Mouse (Mus musculus) urinary bladder, postnatal 4 days (tissue): ENCODE data around the gene Clcn2.
A peak's percentile ranks its signal among the peaks of the same experiment; 100 is the strongest.

Source experiments
- DNase-seq, 2 experiments: peaks; one replicate each; pipeline ENCODE4 v3.0.0; 2021 to 2022; ENCODE audit warnings: low spot score in 2 of 2

Clcn2 gene

GRCm38 (mm10) chr16:20722736-20723135 lies 5.2 kb upstream of the Clcn2 start:
- no peak for DNase-seq

GRCm38 (mm10) chr16:20721808-20722207 lies 4.3 kb upstream of the Clcn2 start:
- no peak for DNase-seq

DNA sequence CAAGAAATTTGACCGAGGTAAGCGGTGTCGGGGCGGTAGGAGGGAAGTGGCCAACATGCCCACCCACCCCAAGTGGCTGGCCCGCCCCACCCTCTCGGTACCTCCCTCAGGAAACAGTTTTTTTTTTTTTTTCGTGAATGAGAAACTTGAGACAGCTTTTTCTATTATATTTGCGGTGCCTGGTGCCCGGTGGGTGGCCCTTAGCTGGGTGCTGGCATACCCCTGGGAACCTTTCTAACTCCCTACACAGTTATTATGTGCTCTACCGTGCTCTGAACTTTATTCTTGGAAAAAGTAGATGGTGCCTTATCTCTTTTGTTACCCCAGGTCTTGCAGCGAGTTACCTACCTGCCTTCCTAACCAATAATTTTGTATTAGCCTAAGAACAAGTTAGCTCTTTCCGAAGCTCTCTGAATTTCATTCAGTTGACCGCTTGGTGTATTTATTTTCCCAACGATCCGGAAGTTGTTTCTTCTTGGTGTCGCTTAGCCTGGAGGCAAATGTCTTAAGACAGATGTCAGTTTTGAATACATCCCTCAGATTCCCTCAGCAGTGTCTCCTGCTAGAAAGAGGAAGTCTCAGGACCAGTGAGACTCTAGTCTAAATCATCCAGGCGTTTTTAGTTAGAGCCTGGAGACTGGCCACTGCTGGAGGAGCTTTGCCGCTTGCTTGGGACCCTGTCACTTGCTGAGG lies 578 bp upstream of the Clcn2 start:
- no peak for DNase-seq

DNA sequence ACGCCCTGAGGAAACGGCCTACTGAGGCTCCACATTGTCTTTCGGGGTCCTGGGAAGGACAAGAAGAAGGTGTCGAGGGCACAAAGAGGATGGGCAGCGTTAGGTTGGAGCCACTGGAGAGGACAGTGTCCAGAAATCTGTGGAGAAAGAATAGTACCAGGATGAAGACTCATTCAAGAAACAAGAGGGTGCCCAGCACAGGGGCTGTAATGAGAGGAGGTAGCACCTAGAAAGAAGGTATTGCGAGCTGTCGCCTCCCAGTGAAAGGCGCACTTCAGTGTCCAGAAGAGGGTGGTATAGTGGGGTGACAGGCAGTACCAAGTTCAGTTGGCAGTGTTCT lies 735 bp downstream of the Clcn2 start:
- no peak for DNase-seq

- DNase-seq = peak; percentile 75 to 82
Measured at GRCm38 (mm10) chr16:20715976-20716840, 1.3 kb downstream of the Clcn2 start.

- no peak for DNase-seq
Measured at GRCm38 (mm10) chr16:20715566-20715965, 2.0 kb downstream of the Clcn2 start.

DNA sequence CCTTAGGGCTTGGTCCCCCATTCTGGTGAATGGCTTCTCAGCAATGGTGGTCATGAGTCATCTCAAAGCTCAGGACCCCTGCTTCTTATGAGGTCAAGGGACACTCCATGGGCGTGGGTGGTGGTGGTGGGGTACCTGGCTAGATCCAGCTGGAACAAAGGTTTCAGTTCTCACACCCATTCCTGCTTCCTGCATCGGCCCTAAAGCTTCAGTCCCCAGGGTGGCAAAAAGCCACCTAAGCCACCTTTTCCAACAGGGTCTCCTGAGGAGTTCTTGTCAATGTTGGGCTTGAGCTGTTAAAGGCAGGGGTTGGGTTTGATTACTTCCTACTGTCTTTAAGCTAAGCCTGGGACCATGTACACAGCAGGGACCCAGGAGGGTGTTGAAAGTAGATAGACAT lies 2.4 kb downstream of the Clcn2 start:
- no peak for DNase-seq

DNA sequence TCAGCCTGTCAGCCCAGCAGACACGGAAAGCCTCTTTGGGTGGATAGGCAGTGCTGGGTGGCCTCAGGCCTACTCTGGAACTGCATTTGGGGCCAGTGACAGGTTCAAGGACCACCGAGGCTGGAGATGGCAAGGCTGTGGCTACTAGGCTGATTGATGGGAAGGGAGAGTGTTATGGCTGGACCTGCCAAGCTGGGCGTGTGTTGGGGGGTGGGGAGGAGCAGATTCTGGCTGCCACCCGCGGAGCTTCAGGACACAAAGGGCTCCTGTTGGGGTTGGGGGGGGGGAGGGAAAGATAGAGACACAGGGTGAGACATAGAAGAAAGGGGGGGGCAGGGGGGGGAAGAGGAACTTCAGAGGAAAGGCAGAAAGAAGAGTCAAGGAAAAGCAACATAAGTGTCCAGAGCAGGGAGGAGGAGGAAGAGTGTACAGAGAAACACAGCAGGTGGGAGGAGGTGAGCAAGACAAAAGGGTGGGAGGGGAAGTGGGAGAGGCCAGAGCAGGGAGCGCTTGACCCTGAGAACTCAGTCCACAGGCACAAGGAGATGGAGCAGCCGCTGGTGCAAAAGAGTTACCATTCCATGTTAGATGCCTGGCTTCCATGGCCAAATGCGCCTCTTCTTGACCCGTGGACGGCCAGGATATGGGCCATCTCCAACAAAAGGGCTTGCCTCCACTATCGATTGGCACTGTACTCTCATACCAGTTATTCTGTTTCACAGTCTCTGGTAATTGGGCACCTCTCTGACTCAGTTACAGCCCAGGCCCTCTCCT lies 3.1 kb downstream of the Clcn2 start:
- DNase-seq = no peak

DNA sequence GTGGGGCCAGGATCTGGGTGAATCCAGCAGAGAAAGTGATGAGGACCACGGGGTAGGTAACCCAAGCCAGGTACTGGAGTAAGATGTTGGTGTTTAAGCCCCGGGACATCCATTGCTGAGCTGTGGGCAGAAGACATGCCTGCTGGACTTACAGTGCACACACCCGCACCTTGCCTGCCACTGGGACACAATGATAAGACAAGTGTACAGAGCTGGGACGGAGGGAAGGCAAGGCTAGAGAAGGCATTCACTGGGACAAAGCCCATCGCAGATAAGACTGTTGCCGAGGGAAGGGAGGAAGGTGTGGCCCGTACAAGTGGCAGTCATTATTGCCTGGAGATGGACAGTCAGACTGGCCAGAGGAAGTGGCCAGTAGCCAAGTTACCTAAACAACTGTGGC lies 4.7 kb downstream of the Clcn2 start:
- no peak for DNase-seq

DNA sequence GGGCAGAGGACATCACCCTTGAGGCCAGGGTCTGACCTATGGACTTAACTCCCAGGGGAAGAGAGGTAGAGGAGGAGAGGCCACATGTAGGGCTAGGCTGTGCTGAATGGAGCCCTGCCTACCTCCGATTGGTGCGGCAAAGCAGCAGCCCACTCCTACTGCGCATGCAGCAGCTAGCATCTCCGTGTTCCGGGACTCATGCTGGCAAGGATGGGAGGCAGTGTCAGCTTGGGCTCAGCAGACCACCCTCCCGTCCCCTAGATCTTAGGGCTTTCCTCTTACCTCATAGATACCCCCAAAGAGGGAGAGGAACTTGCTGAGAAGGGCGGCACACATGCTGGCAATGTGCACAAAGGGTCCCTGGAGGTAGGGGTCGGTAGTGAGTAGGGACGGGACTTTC lies 5.4 kb downstream of the Clcn2 start:
- no peak for DNase-seq

DNA sequence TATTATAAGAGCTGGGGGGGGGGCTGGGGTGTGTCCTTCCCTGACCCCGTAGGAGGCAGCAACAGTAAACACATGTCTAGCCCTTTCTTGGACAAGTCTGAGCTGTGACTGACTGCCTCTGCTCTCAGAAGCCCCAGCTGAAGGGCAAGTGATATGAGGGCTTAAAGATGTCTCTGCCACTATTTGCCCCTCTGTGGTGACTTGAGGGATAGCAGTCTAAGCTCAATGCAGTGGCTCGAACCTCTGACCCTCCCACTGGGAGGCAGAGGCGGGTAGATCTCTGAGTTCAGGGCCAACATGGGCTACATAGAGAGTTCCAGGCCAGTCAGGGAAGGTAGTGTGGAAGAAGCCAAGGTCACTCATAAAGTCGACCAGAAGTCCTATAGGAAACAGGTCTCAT lies 6.7 kb downstream of the Clcn2 start:
- no peak for DNase-seq

DNA sequence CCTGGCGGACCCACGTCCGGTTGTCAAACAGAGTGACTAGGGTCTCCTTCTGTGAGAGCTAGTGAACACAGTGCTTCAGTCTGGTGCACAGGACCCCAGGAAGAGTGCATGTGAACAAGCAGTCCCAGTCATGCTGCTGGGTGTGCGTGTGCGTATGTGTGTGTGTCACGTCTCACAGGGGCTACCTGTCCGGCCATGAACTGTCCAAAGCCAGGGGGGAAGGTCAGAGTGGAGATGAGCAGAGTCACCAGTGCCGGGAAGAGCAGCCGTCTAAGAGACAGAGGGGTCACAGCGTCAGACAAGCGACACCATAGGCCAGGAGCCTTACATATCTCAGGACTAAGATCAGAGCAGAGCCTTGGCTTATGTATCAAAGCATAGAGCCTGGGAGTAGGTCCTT lies 7.2 kb downstream of the Clcn2 start:
- DNase-seq = no peak

DNA sequence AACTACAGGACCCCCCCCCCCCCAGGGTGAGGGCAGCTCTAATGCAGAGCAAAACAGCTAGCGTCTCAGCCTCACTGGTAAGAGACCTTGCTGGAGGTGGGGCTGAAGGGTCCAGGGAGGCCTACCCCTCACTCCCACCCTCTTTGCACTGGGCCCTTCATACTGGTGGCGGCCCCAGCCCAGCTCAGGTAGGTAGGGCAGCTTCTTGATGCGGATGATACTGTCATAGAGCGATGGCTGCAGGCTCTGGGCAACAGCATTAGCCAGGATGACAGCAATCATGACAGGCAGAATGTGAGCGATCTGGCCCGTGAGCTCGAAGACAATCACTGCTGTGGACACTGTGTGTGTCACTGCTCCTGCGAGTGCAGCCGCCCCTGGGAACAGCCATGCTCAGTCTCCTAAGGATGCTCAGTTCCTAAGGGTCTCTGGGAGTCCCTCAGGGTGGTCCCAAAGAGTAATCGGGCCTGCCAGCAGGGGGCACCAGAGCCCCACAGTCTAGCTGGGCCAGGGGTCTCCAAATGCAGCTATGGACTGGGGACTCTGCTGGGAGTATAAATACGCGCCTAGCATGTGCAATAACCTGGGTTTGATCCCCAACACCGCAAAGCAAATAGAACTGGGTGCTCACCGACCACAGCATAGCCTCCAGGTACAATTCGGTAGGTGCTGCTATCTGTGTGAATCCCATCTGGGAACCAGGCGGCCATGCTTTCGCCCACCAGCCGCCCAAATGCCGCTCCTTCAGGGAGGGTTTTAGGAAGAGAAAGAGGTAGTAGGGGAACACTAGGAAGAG lies 8.4 kb downstream of the Clcn2 start:
- no peak for DNase-seq

DNA sequence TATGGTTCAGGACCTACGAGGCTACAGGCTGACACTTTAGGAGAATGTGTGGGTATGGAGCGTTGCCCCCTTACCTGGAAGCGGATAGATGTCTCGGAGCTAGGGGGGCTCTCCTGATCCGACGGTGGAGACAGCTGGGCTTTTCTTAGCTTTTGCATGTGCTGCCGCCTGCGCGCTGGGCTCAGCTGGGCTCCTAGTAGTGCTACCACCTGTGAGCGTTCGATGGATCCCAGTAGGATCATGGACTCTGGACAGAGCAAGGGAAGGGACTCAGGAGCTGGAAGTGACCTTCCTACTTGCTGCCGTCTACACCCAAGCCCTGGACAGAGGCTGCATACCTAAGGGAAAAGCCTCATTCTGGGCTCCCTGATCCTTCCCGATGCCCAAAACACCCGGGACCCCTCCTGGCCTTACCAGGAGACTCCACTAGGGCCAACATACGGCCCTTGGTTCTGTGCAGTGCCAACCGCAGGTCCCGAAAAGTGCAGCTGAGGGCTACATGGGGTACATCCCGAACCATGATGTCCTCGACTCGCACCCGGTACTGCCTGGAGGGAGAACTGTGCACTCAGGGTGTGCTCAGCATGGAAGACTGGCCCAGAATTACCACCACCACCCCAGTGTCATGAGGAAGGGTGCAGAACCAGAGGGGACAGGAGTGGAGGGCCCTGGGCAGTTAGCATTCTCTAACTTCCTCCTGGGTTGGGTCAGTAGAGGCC lies 9.2 kb downstream of the Clcn2 start:
- no peak for DNase-seq

- no peak for DNase-seq
Measured at GRCm38 (mm10) chr16:20706407-20707055, 11.0 kb downstream of the Clcn2 start.

- DNase-seq = no peak
Measured at GRCm38 (mm10) chr16:20705786-20706185, 11.8 kb downstream of the Clcn2 start.

DNA sequence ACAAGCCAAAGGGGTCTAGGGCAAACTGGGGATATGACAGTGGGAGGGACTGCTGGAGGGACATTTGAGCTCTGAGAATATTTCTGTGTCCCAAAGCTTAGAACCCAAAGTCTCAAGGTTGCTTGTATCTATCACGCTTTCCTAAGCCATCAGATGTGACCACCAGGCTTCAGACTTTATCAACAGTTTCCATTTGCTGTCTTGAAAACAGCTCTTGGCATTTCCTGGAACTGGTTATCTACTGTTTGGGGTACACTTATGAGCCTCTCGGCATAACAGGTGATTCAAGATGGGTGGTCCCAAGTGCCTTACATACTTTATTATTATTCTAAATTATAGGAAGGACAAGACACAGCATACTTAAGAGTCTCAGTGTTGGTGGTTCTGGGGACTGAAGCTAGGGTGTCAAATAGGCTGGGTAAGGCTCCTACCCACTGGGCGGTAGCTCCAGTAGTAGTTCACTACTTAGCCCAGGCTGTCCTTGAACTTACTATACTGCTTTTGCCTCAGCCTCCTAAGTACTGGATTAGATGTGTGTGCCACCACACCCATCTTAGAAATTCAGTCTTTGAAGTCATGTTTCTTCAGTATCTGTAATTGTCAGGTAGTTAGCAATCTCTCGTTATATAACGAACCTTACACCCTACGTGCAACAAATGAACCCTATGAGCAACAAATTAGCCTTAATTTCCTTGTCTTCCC lies 13.7 kb downstream of the Clcn2 start:
- DNase-seq = no peak

GRCm38 (mm10) chr16:20703071-20703470 lies 14.5 kb downstream of the Clcn2 start:
- no peak for DNase-seq

- DNase-seq = peak; percentile 77 to 80
Measured at GRCm38 (mm10) chr16:20702522-20702893, 15.0 kb downstream of the Clcn2 start.
